Mouse (Mus musculus) MEL (cell line): ENCODE measurements around the gene Slc9a3r1.

Experiments
- BHLHE40 ChIP-seq: IDR thresholded peaks from 2 replicates; pipeline ENCODE4 v1.6.1; 2012; ENCODE audit warnings: low read depth, mild to moderate bottlenecking, inconsistent platforms, low read length, improper control_type of control experiment, borderline replicate concordance
- CHD1 ChIP-seq: IDR thresholded peaks from 2 replicates; pipeline ENCODE4 v1.6.1; 2012; ENCODE audit warnings: low read depth, mild to moderate bottlenecking, inconsistent platforms, low read length, improper control_type of control experiment
- CTCF ChIP-seq, 3 experiments: IDR thresholded peaks in 2 of 3; conservative IDR thresholded peaks in 1 of 3; 2 replicates each; pipeline ENCODE4 v1.5.1; 2011 to 2012; ENCODE audit warnings: low read length in 3 of 3, low read depth in 2 of 3, mild to moderate bottlenecking in 2 of 3, improper control_type of control experiment in 1 of 3, inconsistent platforms in 1 of 3, mixed read lengths in 1 of 3, moderate library complexity in 1 of 3; ENCODE audit not compliant: control insufficient read depth in 1 of 3, insufficient read depth in 1 of 3, poor library complexity in 1 of 3, severe bottlenecking in 1 of 3
- E2F4 ChIP-seq: IDR thresholded peaks from 2 replicates; pipeline ENCODE4 v1.6.1; 2011; ENCODE audit warnings: low read depth, low read length, improper control_type of control experiment, borderline replicate concordance
- EP300 ChIP-seq, 2 experiments: IDR thresholded peaks; 2 replicates each; pipeline ENCODE4 v1.6.1; 2011; ENCODE audit warnings: improper control_type of control experiment in 2 of 2, low read length in 2 of 2, low read depth in 1 of 2, mild to moderate bottlenecking in 1 of 2
- GATA1 ChIP-seq: IDR thresholded peaks from 2 replicates; pipeline ENCODE4 v1.6.1; 2011; ENCODE audit warnings: low read depth, low read length, improper control_type of control experiment
- NRF1 ChIP-seq: IDR thresholded peaks from 2 replicates; pipeline ENCODE4 v1.6.1; 2014; ENCODE audit warnings: low read depth, mild to moderate bottlenecking, inconsistent platforms, low read length, improper control_type of control experiment, moderate library complexity; ENCODE audit not compliant: poor library complexity, insufficient read depth, severe bottlenecking
- POLR2A ChIP-seq, 2 experiments: IDR thresholded peaks; 2 replicates each; pipeline ENCODE4 v1.6.1; 2011 to 2012; ENCODE audit warnings: low read length in 2 of 2, mild to moderate bottlenecking in 2 of 2, control low read depth in 1 of 2, improper control_type of control experiment in 1 of 2, low read depth in 1 of 2, moderate library complexity in 1 of 2; ENCODE audit not compliant: control insufficient read depth in 1 of 2, insufficient read depth in 1 of 2, poor library complexity in 1 of 2
- POLR2AphosphoS2 ChIP-seq: IDR thresholded peaks from 2 replicates; pipeline ENCODE4 v1.6.1; 2011; ENCODE audit warnings: low read length, improper control_type of control experiment
- USF2 ChIP-seq, 2 experiments: IDR thresholded peaks; 2 replicates each; pipeline ENCODE4 v1.6.1; 2011 to 2012; ENCODE audit warnings: improper control_type of control experiment in 2 of 2, low read length in 2 of 2, borderline replicate concordance in 1 of 2, inconsistent platforms in 1 of 2, low read depth in 1 of 2, mild to moderate bottlenecking in 1 of 2; ENCODE audit not compliant: insufficient read depth in 1 of 2
- ZMIZ1 ChIP-seq: IDR thresholded peaks from 2 replicates; pipeline ENCODE4 v1.6.1; 2012; ENCODE audit warnings: low read depth, mild to moderate bottlenecking, inconsistent platforms, low read length, improper control_type of control experiment, moderate library complexity

- TF ChIP-seq NRF1, result no peak
- no peak for TF ChIP-seq POLR2AphosphoS2
- no peak for TF ChIP-seq BHLHE40
- no peak for TF ChIP-seq CHD1
- no peak for TF ChIP-seq GATA1
- no peak for TF ChIP-seq CTCF (IDR thresholded peaks at IDR 0.05 in 2 of 3, conservative IDR thresholded peaks at IDR 0.05 in 1 of 3; ENCODE audit: control insufficient read depth in 1 of 3, insufficient read depth in 1 of 3, low read depth in 2 of 3, low read length in 3 of 3, poor library complexity in 1 of 3, severe bottlenecking in 1 of 3)
- no peak for TF ChIP-seq EP300 (IDR thresholded peaks at IDR 0.05; ENCODE audit: low read depth in 1 of 2, low read length in 2 of 2)
- no peak for TF ChIP-seq POLR2A (IDR thresholded peaks at IDR 0.05; ENCODE audit: control insufficient read depth in 1 of 2, insufficient read depth in 1 of 2, low read depth in 1 of 2, low read length in 2 of 2, poor library complexity in 1 of 2)
- no peak for TF ChIP-seq USF2 (IDR thresholded peaks at IDR 0.05; ENCODE audit: borderline replicate concordance in 1 of 2, insufficient read depth in 1 of 2, low read depth in 1 of 2, low read length in 2 of 2)
- TF ChIP-seq E2F4, result no peak
- TF ChIP-seq ZMIZ1, result no peak
These were observed 21.2 kb upstream of the Slc9a3r1 start for GRCm38 (mm10) chr11:115141970-115142369.
